Mouse (Mus musculus) midbrain, embryonic 14.5 days (tissue): ENCODE measurements around the gene Samd11. TPM values are rescaled to one million over a fixed set of nuclear protein-coding genes. Genes with fewer than 3 reads are reported as not detected.
A peak's percentile ranks its signal among the peaks of the same experiment; 100 is the strongest.

ENCODE experiments used
- ATAC-seq: fragments of 200-750 bp; cut with Nextera tagmentation; 2 replicates; pipeline ENCODE4 v1.8.0; 2017; ENCODE audit warnings: moderate number of reproducible peaks, moderate library complexity; ENCODE audit not compliant: low FRiP score, low TSS enrichment
- DNase-seq: peaks from one replicate; pipeline ENCODE4 v3.0.0-alpha.2; 2015
- H3K27ac ChIP-seq: fragments of 300-500 bp; sonication (generic); replicated peaks from 2 replicates; pipeline ENCODE4 v1.5.1; 2014; ENCODE audit warnings: mild to moderate bottlenecking, low read depth, low read length, moderate library complexity
- H3K27me3 ChIP-seq: fragments of 300-500 bp; sonication (generic); 2 replicates; pipeline ENCODE4 v1.6.1; 2014; ENCODE audit warnings: low read length, control low read depth, mixed read lengths; ENCODE audit not compliant: control insufficient read depth, insufficient read depth
- H3K36me3 ChIP-seq: fragments of 300-500 bp; sonication (generic); 2 replicates; pipeline ENCODE4 v1.6.1; 2014; ENCODE audit warnings: low read length, control low read depth; ENCODE audit not compliant: control insufficient read depth, insufficient read depth
- H3K4me1 ChIP-seq: fragments of 300-500 bp; sonication (generic); 2 replicates; pipeline ENCODE4 v1.6.1; 2014; ENCODE audit warnings: mild to moderate bottlenecking, antibody characterized with exemption, low read length, control low read depth; ENCODE audit not compliant: control insufficient read depth, insufficient read depth
- H3K4me2 ChIP-seq: fragments of 300-500 bp; sonication (generic); 2 replicates; pipeline ENCODE4 v1.6.1; 2014; ENCODE audit warnings: mild to moderate bottlenecking, low read length, moderate library complexity
- H3K4me3 ChIP-seq: fragments of 300-500 bp; sonication (generic); replicated peaks from 2 replicates; pipeline ENCODE4 v1.5.1; 2014; ENCODE audit warnings: low read depth, low read length
- H3K9ac ChIP-seq: fragments of 300-500 bp; sonication (generic); replicated peaks from 2 replicates; pipeline ENCODE4 v1.6.1; 2014; ENCODE audit warnings: mild to moderate bottlenecking, low read length, moderate library complexity
- H3K9me3 ChIP-seq: fragments of 300-500 bp; sonication (generic); 2 replicates; pipeline ENCODE4 v1.6.1; 2016; ENCODE audit warnings: low read length, control low read depth, mixed read lengths; ENCODE audit not compliant: control insufficient read depth
- WGBS: fragments of 180-500 bp; shearing (Covaris S2); extraction: QIAGEN DNeasy Blood & Tissue Kit; methylation state at CpG from one replicate; pipeline ENCODE4 v1.1.7; 2014; 5-methylcytosine and 5-hydroxymethylcytosine counted together
- polyA plus RNA-seq: library from polyadenylated mRNA; unstranded; fragments of >200 nt; fragmentation: Nextera tagmentation; extraction: Ambion mirVana; gene quantifications from 2 replicates; pipeline ENCODE4 v1.2.1, GENCODE M21; 2014

Gene Samd11
- 3.9 and 4.4 TPM in 2 replicates for polyA plus RNA-seq

- WGBS, result 3% methylated on average over 26 of the region's 26 CpGs
- Histone ChIP-seq H3K27me3 (peaks cover 10% of the 10 kb centered on the region; the same call in 1 of the 2 replicates), H3K27ac (peak within 1 kb of the TSS; percentile 60; the same call in 1 of the 2 replicates), H3K4me1 (peaks cover 37% of the 10 kb centered on the region), H3K36me3 (no peaks in the 10 kb centered on the region), H3K4me3 (peak within 1 kb of the TSS; percentile 19), H3K4me2 (peak within 1 kb of the TSS; percentile 50), H3K9ac (peak within 1 kb of the TSS; percentile 7; the same call in 1 of the 2 replicates), H3K9me3 (no peaks in the 10 kb centered on the region)
- DNase-seq (peak; percentile 40), ATAC-seq (peak; percentile 54; the same call in 1 of the 2 replicates)
Measured at GRCm38 (mm10) chr4:156255078-156255839, at the start of gene Samd11. Gene Samd11, minus strand, starts transcription at chr4:156255657.

GRCm38 (mm10) chr4:156254361-156255077, 938 bp downstream of the Samd11 start:
- peaks cover 2% of the 10 kb centered on the region for H3K36me3 ChIP-seq
- H3K9ac ChIP-seq, result peak overlapping the region; percentile 2; the same call in 1 of the 2 replicates
- ATAC-seq, result peak; percentile 36; the same call in 1 of the 2 replicates

GRCm38 (mm10) chr4:156253043-156253442, 2.4 kb downstream of the Samd11 start:
- Histone ChIP-seq H3K4me1 (peaks cover 40% of the 10 kb centered on the region), H3K4me3 (no peak overlapping the region), H3K9ac (no peak overlapping the region), H3K27ac (peak overlapping the region; percentile 82; the same call in 1 of the 2 replicates), H3K27me3 (peaks cover 10% of the 10 kb centered on the region; the same call in 1 of the 2 replicates), H3K36me3 (peaks cover 17% of the 10 kb centered on the region), H3K4me2 (no peak overlapping the region), H3K9me3 (no peaks in the 10 kb centered on the region)
- ATAC-seq, result no peak
- DNase-seq, result peak; percentile 7
- WGBS, result 46% methylated on average over 7 of the region's 7 CpGs

More at GRCm38 (mm10) chr4:156254361-156255077, 938 bp downstream of the Samd11 start:
- peak overlapping the region; percentile 19 for H3K4me3 ChIP-seq
- H3K9me3 ChIP-seq, result no peaks in the 10 kb centered on the region
- 2% methylated on average over 30 of the region's 30 CpGs for WGBS
- H3K27me3 ChIP-seq, result peaks cover 10% of the 10 kb centered on the region; the same call in 1 of the 2 replicates
- H3K4me2 ChIP-seq, result peak overlapping the region; percentile 50
- DNase-seq, result peak; percentile 60
- H3K4me1 ChIP-seq, result peaks cover 40% of the 10 kb centered on the region
- peak overlapping the region; percentile 61 for H3K27ac ChIP-seq

GRCm38 (mm10) chr4:156252619-156253018, 2.8 kb downstream of the Samd11 start:
- Histone ChIP-seq H3K9ac (no peak overlapping the region), H3K27ac (peak overlapping the region; percentile 82), H3K4me2 (peak overlapping the region; percentile 27; the same call in 1 of the 2 replicates), H3K4me1 (peaks cover 40% of the 10 kb centered on the region), H3K4me3 (no peak overlapping the region), H3K9me3 (no peaks in the 10 kb centered on the region), H3K27me3 (peaks cover 10% of the 10 kb centered on the region; the same call in 1 of the 2 replicates), H3K36me3 (peaks cover 21% of the 10 kb centered on the region)
- DNase-seq, result peak; percentile 27
- ATAC-seq, result peak; percentile 31
- WGBS, result 18% methylated on average over 3 of the region's 3 CpGs

GRCm38 (mm10) chr4:156252140-156252539, 3.3 kb downstream of the Samd11 start:
- Histone ChIP-seq H3K4me3 (no peak overlapping the region), H3K27me3 (peaks cover 10% of the 10 kb centered on the region; the same call in 1 of the 2 replicates), H3K9ac (no peak overlapping the region), H3K9me3 (no peaks in the 10 kb centered on the region), H3K27ac (peak overlapping the region; percentile 82), H3K4me1 (peaks cover 40% of the 10 kb centered on the region), H3K36me3 (peaks cover 26% of the 10 kb centered on the region), H3K4me2 (peak overlapping the region; percentile 27)
- DNase-seq, result no peak
- no peak for ATAC-seq
- 29% methylated on average over 7 of the region's 7 CpGs for WGBS

- Histone ChIP-seq H3K4me2 (no peak overlapping the region), H3K4me3 (no peak overlapping the region), H3K27me3 (peaks cover 10% of the 10 kb centered on the region; the same call in 1 of the 2 replicates), H3K27ac (peak overlapping the region; percentile 82), H3K36me3 (peaks cover 36% of the 10 kb centered on the region), H3K9ac (no peak overlapping the region; the same call in 1 of the 2 replicates), H3K4me1 (peaks cover 40% of the 10 kb centered on the region), H3K9me3 (no peaks in the 10 kb centered on the region)
- ATAC-seq (peak; percentile 44; the same call in 1 of the 2 replicates), DNase-seq (peak; percentile 58)
- WGBS, result 42% methylated on average over 8 of the region's 8 CpGs
Measured at GRCm38 (mm10) chr4:156251081-156251480, 4.4 kb downstream of the Samd11 start.

- peaks cover 50% of the 10 kb centered on the region for H3K36me3 ChIP-seq
- ATAC-seq (peak; percentile 13; the same call in 1 of the 2 replicates), DNase-seq (peak; percentile 3)
- H3K9me3 ChIP-seq, result no peaks in the 10 kb centered on the region
- peaks cover under 1% of the 10 kb centered on the region; the same call in 1 of the 2 replicates for H3K27me3 ChIP-seq
- H3K27ac ChIP-seq, result peak overlapping the region; percentile 82
- no peak overlapping the region for H3K4me2 ChIP-seq
- no peak overlapping the region for H3K4me3 ChIP-seq
- peaks cover 31% of the 10 kb centered on the region for H3K4me1 ChIP-seq
- 54% methylated on average over 11 of the region's 11 CpGs for WGBS
- no peak overlapping the region for H3K9ac ChIP-seq
Measured at GRCm38 (mm10) chr4:156249567-156249966, 5.9 kb downstream of the Samd11 start.
